Mouse (Mus musculus): ENCODE measurements around the gene Tk1. TPM values are rescaled to one million over a fixed set of nuclear protein-coding genes. Genes with fewer than 3 reads are reported as not detected.

The Tk1 gene
- polyA plus RNA-seq, 1 experiment from 2014 or later, result 138 TPM

- no peaks in the 10 kb centered on the region for H3K9me3 ChIP-seq (replicated peaks)
- H3K9ac ChIP-seq, result peak overlapping the region; percentile 92
- peak overlapping the region; percentile 99 for H3K27ac ChIP-seq (replicated peaks)
- peak; percentile 30 for ATAC-seq (ENCODE audit: insufficient read depth)
- H3K27me3 ChIP-seq, result no peaks in the 10 kb centered on the region
- peaks cover 52% of the 10 kb centered on the region for H3K36me3 ChIP-seq (replicated peaks)
- under 1% methylated on average over 38 of the region's 38 CpGs for WGBS (ENCODE audit: insufficient replicate concordance)
- H3K4me2 ChIP-seq, result peak overlapping the region; percentile 96
- peak overlapping the region; percentile 74 for H3K4me3 ChIP-seq (replicated peaks)
- peaks cover 74% of the 10 kb centered on the region for H3K4me1 ChIP-seq (replicated peaks)
Measured at GRCm38 (mm10) chr11:117779434-117780198, 46.3 kb downstream of the Tk1 start.

- Histone ChIP-seq H3K27me3 (no peaks in the 10 kb centered on the region), H3K4me1 (replicated peaks) (peaks cover 67% of the 10 kb centered on the region), H3K9me3 (replicated peaks) (no peaks in the 10 kb centered on the region), H3K4me3 (replicated peaks) (peak overlapping the region; percentile 74), H3K36me3 (replicated peaks) (peaks cover 52% of the 10 kb centered on the region), H3K9ac (peak overlapping the region; percentile 92), H3K27ac (replicated peaks) (peak overlapping the region; percentile 99), H3K4me2 (peak overlapping the region; percentile 96)
- no peak for ATAC-seq (ENCODE audit: insufficient read depth)
- 22% methylated on average over 12 of the region's 12 CpGs for WGBS (ENCODE audit: insufficient replicate concordance)
Measured at GRCm38 (mm10) chr11:117778851-117779433, 47.0 kb downstream of the Tk1 start.

GRCm38 (mm10) chr11:117778031-117778430 lies 47.9 kb downstream of the Tk1 start:
- peaks cover 58% of the 10 kb centered on the region for H3K36me3 ChIP-seq (replicated peaks)
- peak overlapping the region; percentile 96 for H3K4me2 ChIP-seq
- peak overlapping the region; percentile 99 for H3K27ac ChIP-seq (replicated peaks)
- ATAC-seq (ENCODE audit: insufficient read depth), result no peak
- peak overlapping the region; percentile 74; the same call in 1 of the 2 replicates for H3K4me3 ChIP-seq (replicated peaks)
- H3K9me3 ChIP-seq (replicated peaks), result no peaks in the 10 kb centered on the region
- peak overlapping the region; percentile 92; the same call in 1 of the 2 replicates for H3K9ac ChIP-seq
- H3K27me3 ChIP-seq, result no peaks in the 10 kb centered on the region
- H3K4me1 ChIP-seq (replicated peaks), result peaks cover 62% of the 10 kb centered on the region
- WGBS (ENCODE audit: insufficient replicate concordance), result 90% methylated on average over 11 of the region's 11 CpGs

GRCm38 (mm10) chr11:117777111-117777510 lies 48.8 kb downstream of the Tk1 start:
- 68% methylated on average over 5 of the region's 5 CpGs for WGBS (ENCODE audit: insufficient replicate concordance)
- Histone ChIP-seq H3K9me3 (replicated peaks) (no peaks in the 10 kb centered on the region), H3K4me3 (replicated peaks) (no peak overlapping the region), H3K27me3 (no peaks in the 10 kb centered on the region), H3K27ac (replicated peaks) (peak overlapping the region; percentile 60), H3K4me2 (peak overlapping the region; percentile 96), H3K9ac (no peak overlapping the region), H3K4me1 (replicated peaks) (peaks cover 56% of the 10 kb centered on the region), H3K36me3 (replicated peaks) (peaks cover 68% of the 10 kb centered on the region)
- no peak for ATAC-seq (ENCODE audit: insufficient read depth)

GRCm38 (mm10) chr11:117776085-117776792 lies 49.7 kb downstream of the Tk1 start:
- Histone ChIP-seq H3K27me3 (no peaks in the 10 kb centered on the region), H3K4me1 (replicated peaks) (peaks cover 47% of the 10 kb centered on the region), H3K36me3 (replicated peaks) (peaks cover 76% of the 10 kb centered on the region), H3K9me3 (replicated peaks) (no peaks in the 10 kb centered on the region), H3K9ac (no peak overlapping the region), H3K27ac (replicated peaks) (no peak overlapping the region; the same call in 1 of the 2 replicates), H3K4me3 (replicated peaks) (no peak overlapping the region), H3K4me2 (no peak overlapping the region; the same call in 1 of the 2 replicates)
- ATAC-seq (ENCODE audit: insufficient read depth), result no peak
- WGBS (ENCODE audit: insufficient replicate concordance), result 95% methylated on average over 14 of the region's 14 CpGs

- H3K4me2 ChIP-seq, result no peak overlapping the region
- no peaks in the 10 kb centered on the region for H3K9me3 ChIP-seq (replicated peaks)
- H3K9ac ChIP-seq, result no peak overlapping the region
- H3K4me1 ChIP-seq (replicated peaks), result peaks cover 43% of the 10 kb centered on the region
- WGBS (ENCODE audit: insufficient replicate concordance), result 76% methylated on average over 13 of the region's 13 CpGs
- no peaks in the 10 kb centered on the region for H3K27me3 ChIP-seq
- H3K4me3 ChIP-seq (replicated peaks), result no peak overlapping the region
- no peak overlapping the region; the same call in 1 of the 2 replicates for H3K27ac ChIP-seq (replicated peaks)
- no peak for ATAC-seq (ENCODE audit: insufficient read depth)
- H3K36me3 ChIP-seq (replicated peaks), result peaks cover 83% of the 10 kb centered on the region
Measured at GRCm38 (mm10) chr11:117775540-117775939, 50.4 kb downstream of the Tk1 start.

- Histone ChIP-seq H3K36me3 (replicated peaks) (peaks cover 89% of the 10 kb centered on the region), H3K9ac (no peak overlapping the region), H3K4me2 (no peak overlapping the region), H3K27me3 (no peaks in the 10 kb centered on the region), H3K9me3 (replicated peaks) (no peaks in the 10 kb centered on the region), H3K4me3 (replicated peaks) (no peak overlapping the region), H3K4me1 (replicated peaks) (peaks cover 43% of the 10 kb centered on the region), H3K27ac (replicated peaks) (no peak overlapping the region)
- no peak for ATAC-seq (ENCODE audit: insufficient read depth)
- WGBS (ENCODE audit: insufficient replicate concordance), result 92% methylated on average over 10 of the region's 10 CpGs
Measured at GRCm38 (mm10) chr11:117774925-117775324, 51.0 kb downstream of the Tk1 start.

- no peak for ATAC-seq (ENCODE audit: insufficient read depth)
- Histone ChIP-seq H3K9ac (no peak overlapping the region), H3K27me3 (no peaks in the 10 kb centered on the region), H3K4me1 (replicated peaks) (peaks cover 29% of the 10 kb centered on the region), H3K4me2 (no peak overlapping the region), H3K36me3 (replicated peaks) (peaks cover 100% of the 10 kb centered on the region), H3K27ac (replicated peaks) (no peak overlapping the region), H3K4me3 (replicated peaks) (no peak overlapping the region), H3K9me3 (replicated peaks) (no peaks in the 10 kb centered on the region)
- 96% methylated on average over 7 of the region's 7 CpGs for WGBS (ENCODE audit: insufficient replicate concordance)
Measured at GRCm38 (mm10) chr11:117772352-117772751, 53.5 kb downstream of the Tk1 start.

GRCm38 (mm10) chr11:117770407-117770806 lies 55.5 kb downstream of the Tk1 start:
- no peak for ATAC-seq (ENCODE audit: insufficient read depth)
- Histone ChIP-seq H3K4me1 (replicated peaks) (peaks cover 13% of the 10 kb centered on the region), H3K4me3 (replicated peaks) (no peak overlapping the region), H3K27ac (replicated peaks) (no peak overlapping the region), H3K27me3 (no peaks in the 10 kb centered on the region), H3K9me3 (replicated peaks) (no peaks in the 10 kb centered on the region), H3K9ac (no peak overlapping the region), H3K4me2 (no peak overlapping the region), H3K36me3 (replicated peaks) (peaks cover 100% of the 10 kb centered on the region)
- 84% methylated on average over 10 of the region's 10 CpGs for WGBS (ENCODE audit: insufficient replicate concordance)

GRCm38 (mm10) chr11:117769683-117770047 lies 56.2 kb downstream of the Tk1 start:
- H3K9me3 ChIP-seq (replicated peaks), result no peaks in the 10 kb centered on the region
- WGBS (ENCODE audit: insufficient replicate concordance), result 95% methylated on average over 7 of the region's 7 CpGs
- H3K9ac ChIP-seq, result no peak overlapping the region
- peaks cover 15% of the 10 kb centered on the region for H3K4me1 ChIP-seq (replicated peaks)
- H3K4me3 ChIP-seq (replicated peaks), result no peak overlapping the region
- no peak for ATAC-seq (ENCODE audit: insufficient read depth)
- H3K4me2 ChIP-seq, result no peak overlapping the region
- H3K27ac ChIP-seq (replicated peaks), result no peak overlapping the region
- peaks cover 100% of the 10 kb centered on the region for H3K36me3 ChIP-seq (replicated peaks)
- H3K27me3 ChIP-seq, result no peaks in the 10 kb centered on the region
